Mouse (Mus musculus): Measurements from ENCODE around the gene Ppp3ca.

DNA sequence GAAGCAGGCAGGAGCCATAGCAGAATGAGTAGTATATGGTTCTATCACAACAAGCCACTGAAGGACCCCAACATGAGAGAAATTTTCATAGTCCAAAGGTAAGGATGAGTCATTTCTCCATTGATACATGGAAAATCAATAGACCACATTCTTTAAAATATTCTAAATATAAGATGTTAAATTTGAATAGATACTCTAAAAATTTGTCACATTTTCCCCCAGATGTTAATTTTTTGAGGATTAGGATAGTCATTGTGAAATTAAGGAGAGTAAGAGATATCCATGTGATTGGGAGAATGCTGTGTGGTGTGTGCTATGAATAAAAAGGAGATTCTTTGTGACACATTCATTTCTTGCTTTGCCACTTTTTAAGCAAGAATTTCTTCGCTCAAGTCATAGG lies 281.9 kb downstream of the Ppp3ca start:
- TF ChIP-seq CTCF (IDR thresholded peaks at IDR 0.05; ENCODE audit: low read depth) (no peak), EP300 (IDR thresholded peaks at IDR 0.05; ENCODE audit: low read depth) (no peak)

All from heart, postnatal 0 days (tissue).